32 mouse cellular contexts compared by ENCODE assay signal in genomic region chr19:44997786-44998185, GRCm38 (mm10). TPM values are rescaled to one million over a fixed set of nuclear protein-coding genes. Genes with fewer than 3 reads are reported as not detected.
DNase-seq lines count a peak whose midpoint lies in the region; ATAC-seq and TF ChIP-seq lines count a peak whose summit lies in the region.
"Had no signal": no experiment of that assay in that cellular context is flagged by ENCODE, and none has a peak within 500 bp of the region (broad histone marks: within the 10 kb centered on the region; RNA-seq: fewer than 3 reads in every experiment).

No protein-coding gene starts in this region.

- H3K4me2 ChIP-seq in midbrain, postnatal 0 days (ENCODE audit: low read depth, low read length, poor library complexity, severe bottlenecking), result no peak overlapping the region
- no peak overlapping the region for H3K4me2 ChIP-seq in midbrain, embryonic 13.5 days (replicated peaks)
- H3K4me2 ChIP-seq: embryonic facial prominence, embryonic 13.5 days; forebrain, embryonic 15.5 days; heart, embryonic 15.5 days; hindbrain, embryonic 12.5 days; stomach, embryonic 15.5 days had no signal

- H3K4me3 ChIP-seq in midbrain, postnatal 0 days (ENCODE audit: low read depth, low read length), result no peak overlapping the region
- no peak overlapping the region for H3K4me3 ChIP-seq in midbrain, embryonic 13.5 days (replicated peaks)
- no peak overlapping the region for H3K4me3 ChIP-seq in embryonic facial prominence, embryonic 10.5 days
- H3K4me3 ChIP-seq: embryonic facial prominence, embryonic 13.5 days; forebrain, embryonic 10.5 days; forebrain, embryonic 15.5 days; heart, embryonic 10.5 days; heart, embryonic 15.5 days; hindbrain, embryonic 12.5 days; midbrain, embryonic 10.5 days; myocyte; stomach, embryonic 15.5 days had no signal

- no peak overlapping the region for H3K27ac ChIP-seq in midbrain, postnatal 0 days (ENCODE audit: low read depth, low read length)
- no peak overlapping the region for H3K27ac ChIP-seq in midbrain, embryonic 13.5 days
- no peak overlapping the region for H3K27ac ChIP-seq in embryonic facial prominence, embryonic 10.5 days (replicated peaks)
- H3K27ac ChIP-seq: embryonic facial prominence, embryonic 13.5 days; forebrain, embryonic 10.5 days; forebrain, embryonic 15.5 days; heart, embryonic 10.5 days; heart, embryonic 15.5 days; hindbrain, embryonic 12.5 days; liver, embryonic 14.5 days; macrophage; midbrain, embryonic 10.5 days; stomach, embryonic 15.5 days had no signal

- no peaks in the 10 kb centered on the region for H3K4me1 ChIP-seq in midbrain, postnatal 0 days (ENCODE audit: insufficient read depth, low read length)
- H3K4me1 ChIP-seq in midbrain, embryonic 13.5 days (replicated peaks), result no peaks in the 10 kb centered on the region
- peaks cover 14% of the 10 kb centered on the region for H3K4me1 ChIP-seq in embryonic facial prominence, embryonic 10.5 days
- H3K4me1 ChIP-seq: embryonic facial prominence, embryonic 13.5 days; forebrain, embryonic 15.5 days; heart, embryonic 15.5 days; hindbrain, embryonic 12.5 days; stomach, embryonic 15.5 days had no signal

- H3K27me3 ChIP-seq in midbrain, postnatal 0 days (ENCODE audit: insufficient read depth, low read length), result no peaks in the 10 kb centered on the region
- no peaks in the 10 kb centered on the region for H3K27me3 ChIP-seq in midbrain, embryonic 13.5 days
- no peaks in the 10 kb centered on the region for H3K27me3 ChIP-seq in embryonic facial prominence, embryonic 10.5 days (replicated peaks; ENCODE audit: low read depth, poor library complexity, severe bottlenecking)
- H3K27me3 ChIP-seq: embryonic facial prominence, embryonic 13.5 days; forebrain, embryonic 15.5 days; heart, embryonic 15.5 days; hindbrain, embryonic 12.5 days; stomach, embryonic 15.5 days had no signal

- no peaks in the 10 kb centered on the region for H3K9me3 ChIP-seq in midbrain, postnatal 0 days (ENCODE audit: low read length)
- H3K9me3 ChIP-seq in midbrain, embryonic 13.5 days, result no peaks in the 10 kb centered on the region
- no peaks in the 10 kb centered on the region for H3K9me3 ChIP-seq in embryonic facial prominence, embryonic 10.5 days
- H3K9me3 ChIP-seq: embryonic facial prominence, embryonic 13.5 days; forebrain, embryonic 10.5 days; forebrain, embryonic 15.5 days; heart, embryonic 10.5 days; heart, embryonic 15.5 days; hindbrain, embryonic 12.5 days; midbrain, embryonic 10.5 days; stomach, embryonic 15.5 days had no signal

- no peak overlapping the region for H3K9ac ChIP-seq in midbrain, postnatal 0 days (replicated peaks; ENCODE audit: low read length, poor library complexity, severe bottlenecking)
- no peak overlapping the region for H3K9ac ChIP-seq in midbrain, embryonic 13.5 days (replicated peaks)
- H3K9ac ChIP-seq: embryonic facial prominence, embryonic 13.5 days; forebrain, embryonic 15.5 days; heart, embryonic 15.5 days; hindbrain, embryonic 12.5 days; liver, embryonic 14.5 days; stomach, embryonic 15.5 days had no signal

- peaks cover 63% of the 10 kb centered on the region for H3K36me3 ChIP-seq in midbrain, postnatal 0 days (ENCODE audit: insufficient read depth, low read length)
- peaks cover 88% of the 10 kb centered on the region for H3K36me3 ChIP-seq in midbrain, embryonic 13.5 days
- peaks cover 71% of the 10 kb centered on the region for H3K36me3 ChIP-seq in embryonic facial prominence, embryonic 10.5 days (replicated peaks)
- H3K36me3 ChIP-seq: heart, embryonic 15.5 days had no signal

- DNase-seq in cerebellum, adult 9-11 months, result peak; percentile 48
- no peak for DNase-seq in cerebellum, adult 11 months
- no peak for DNase-seq in midbrain, postnatal 0 days (ENCODE audit: low spot score)
- peak; percentile 58 for DNase-seq in NIH3T3 (ENCODE audit: low read depth)
- DNase-seq in embryonic facial prominence, embryonic 10.5 days (ENCODE audit: low spot score), result peak; percentile 29
- DNase-seq in yolk sac, embryonic 10.5 days (ENCODE audit: low spot score), result no peak
- DNase-seq: adrenal gland, adult 8-10 months; B cell, adult 2 months; embryo, embryonic 11 days; gastrocnemius, postnatal 25 days; heart, adult 11 months; kidney, adult 8-10 months; kidney, postnatal 14 days; layer of hippocampus, adult 9-11 months; liver; lung, adult 2 months; lung, postnatal 10 days; right cerebral cortex, postnatal 25 days had no signal

- WGBS in midbrain, postnatal 0 days, result 86% methylated on average over 11 of the region's 11 CpGs
- 91% methylated on average over 11 of the region's 11 CpGs for WGBS in midbrain, embryonic 13.5 days
- WGBS in embryonic facial prominence, embryonic 10.5 days, result 73% methylated on average over 11 of the region's 11 CpGs

- no peak for TF ChIP-seq CTCF in midbrain, postnatal 0 days (IDR thresholded peaks at IDR 0.05)

- 0 out of 2 replicates have a peak, but pooled peaks have one; percentile 20 for ATAC-seq in midbrain, postnatal 0 days (ENCODE audit: low FRiP score)
- no peak for ATAC-seq in midbrain, embryonic 13.5 days
- ATAC-seq: forebrain, embryonic 15.5 days; intestine, embryonic 16.5 days; midbrain, embryonic 16.5 days had no signal

RNA-seq across cellular contexts. Expression of gene Twnk, which starts 7.7 kb away (rescaled TPM):
- total RNA-seq in midbrain, postnatal 0 days (2014; rRNA removed), result 6.1 and 6.4 TPM in 2 replicates
- 6.8 and 7.1 TPM in 2 replicates for polyA plus RNA-seq in midbrain, postnatal 0 days (2015; fragmentation: Nextera tagmentation; extraction: Ambion mirVana)
- polyA plus RNA-seq in midbrain, embryonic 13.5 days (2015; fragmentation: Nextera tagmentation; extraction: Ambion mirVana), result 19.2 and 20.0 TPM in 2 replicates
- polyA plus RNA-seq in embryonic facial prominence, embryonic 10.5 days (2016; fragmentation: Nextera tagmentation; extraction: Ambion mirVana), result 40.9 and 41.8 TPM in 2 replicates

RNA-seq across cellular contexts. Expression of gene Mrpl43, which starts 8.5 kb away (rescaled TPM):
- total RNA-seq in midbrain, postnatal 0 days (2014; rRNA removed), result 55.7 and 87.6 TPM in 2 replicates
- 98.8 and 105 TPM in 2 replicates for polyA plus RNA-seq in midbrain, postnatal 0 days (2015; fragmentation: Nextera tagmentation; extraction: Ambion mirVana)
- polyA plus RNA-seq in midbrain, embryonic 13.5 days (2015; fragmentation: Nextera tagmentation; extraction: Ambion mirVana), result 91.3 and 91.5 TPM in 2 replicates
- polyA plus RNA-seq in embryonic facial prominence, embryonic 10.5 days (2016; fragmentation: Nextera tagmentation; extraction: Ambion mirVana), result 70.6 and 74.8 TPM in 2 replicates

RNA-seq across cellular contexts. Expression of gene Sema4g, which starts 8.9 kb away (rescaled TPM):
- total RNA-seq in midbrain, postnatal 0 days (2014; rRNA removed), result 63.2 and 74.8 TPM in 2 replicates
- polyA plus RNA-seq in midbrain, postnatal 0 days (2015; fragmentation: Nextera tagmentation; extraction: Ambion mirVana), result 17.5 and 18.7 TPM in 2 replicates
- polyA plus RNA-seq in midbrain, embryonic 13.5 days (2015; fragmentation: Nextera tagmentation; extraction: Ambion mirVana), result 13.4 and 15.7 TPM in 2 replicates
- 3.7 and 4.8 TPM in 2 replicates for polyA plus RNA-seq in embryonic facial prominence, embryonic 10.5 days (2016; fragmentation: Nextera tagmentation; extraction: Ambion mirVana)

RNA-seq across cellular contexts. Expression of gene Lzts2, which starts 16.4 kb away (rescaled TPM):
- total RNA-seq in midbrain, postnatal 0 days (2014; rRNA removed), result 32.8 and 40.4 TPM in 2 replicates
- polyA plus RNA-seq in midbrain, postnatal 0 days (2015; fragmentation: Nextera tagmentation; extraction: Ambion mirVana), result 12.9 TPM in 2 replicates
- 24.6 and 30.9 TPM in 2 replicates for polyA plus RNA-seq in midbrain, embryonic 13.5 days (2015; fragmentation: Nextera tagmentation; extraction: Ambion mirVana)
- 69.8 and 75.0 TPM in 2 replicates for polyA plus RNA-seq in embryonic facial prominence, embryonic 10.5 days (2016; fragmentation: Nextera tagmentation; extraction: Ambion mirVana)

RNA-seq across cellular contexts. Expression of gene Pdzd7, which starts 47.7 kb away (rescaled TPM):
- total RNA-seq in midbrain, postnatal 0 days (2014; rRNA removed), result 5.9 and 7.2 TPM in 2 replicates
- 2.9 and 3.4 TPM in 2 replicates for polyA plus RNA-seq in midbrain, postnatal 0 days (2015; fragmentation: Nextera tagmentation; extraction: Ambion mirVana)
- polyA plus RNA-seq in midbrain, embryonic 13.5 days (2015; fragmentation: Nextera tagmentation; extraction: Ambion mirVana), result 1.3 and 1.8 TPM in 2 replicates
- polyA plus RNA-seq in embryonic facial prominence, embryonic 10.5 days (2016; fragmentation: Nextera tagmentation; extraction: Ambion mirVana), result 0.27 and 0.65 TPM in 2 replicates
- polyA plus RNA-seq: macrophage had no signal

Comparison
In these comparisons a context has a peak if more than half of its experiments do, and no peak if none do; other contexts are left out.
1. DNase-seq: peak in cerebellum, adult 9-11 months (single experiment), NIH3T3 (single experiment) and embryonic facial prominence, embryonic 10.5 days (single experiment); none in cerebellum, adult 11 months (single experiment), midbrain, postnatal 0 days (single experiment) and yolk sac, embryonic 10.5 days (single experiment).